Mouse (Mus musculus) liver, embryonic 14.5 days (tissue): ENCODE measurements around the gene Stx11. TPM values are rescaled to one million over a fixed set of nuclear protein-coding genes. Genes with fewer than 3 reads are reported as not detected.

ENCODE experiments used
- ATAC-seq: fragments of 200-750 bp; cut with Nextera tagmentation; 2 replicates; pipeline ENCODE4 v1.8.0; 2017; ENCODE audit warnings: moderate number of reproducible peaks, mild to moderate bottlenecking, moderate library complexity; ENCODE audit not compliant: insufficient read depth
- DNase-seq, 3 experiments: peaks; one replicate each; pipeline ENCODE4 v3.0.0-alpha.2; 2012 to 2013; ENCODE audit warnings: low read depth in 3 of 3, low spot score in 3 of 3
- H3K27ac ChIP-seq: fragments of 300-500 bp; sonication (generic); 2 replicates; pipeline ENCODE4 v1.5.1; 2014; ENCODE audit warnings: moderate library complexity, mild to moderate bottlenecking, control low read depth, inconsistent platforms
- H3K27me3 ChIP-seq: fragments of 300-500 bp; sonication (generic); 2 replicates; pipeline ENCODE4 v1.6.1; 2014; ENCODE audit warnings: mild to moderate bottlenecking, low read length, moderate library complexity; ENCODE audit not compliant: control insufficient read depth, insufficient read depth
- H3K36me3 ChIP-seq: fragments of 300-500 bp; sonication (generic); replicated peaks from 2 replicates; pipeline ENCODE4 v1.6.1; 2014; ENCODE audit warnings: low read depth; ENCODE audit not compliant: control insufficient read depth, insufficient read depth
- H3K4me1 ChIP-seq, 2 experiments: fragments of 200-500 bp in 1 of 2; fragments of 300-500 bp in 1 of 2; sonication (generic) in 1 of 2; replicated peaks; 2 replicates each; pipeline ENCODE4 v1.6.1; 2012 to 2014; ENCODE audit warnings: antibody characterized with exemption in 1 of 2, inconsistent platforms in 1 of 2, low read length in 1 of 2; ENCODE audit not compliant: control insufficient read depth in 2 of 2, insufficient read depth in 2 of 2
- H3K4me2 ChIP-seq: fragments of 300-500 bp; sonication (generic); 2 replicates; pipeline ENCODE4 v1.6.1; 2014; ENCODE audit warnings: low read depth, mild to moderate bottlenecking, control low read depth, moderate library complexity
- H3K4me3 ChIP-seq, 2 experiments: fragments of 200-500 bp in 1 of 2; fragments of 300-500 bp in 1 of 2; sonication (generic) in 1 of 2; 2 replicates each; pipeline ENCODE4 v1.5.1; 2012 to 2014; ENCODE audit warnings: low read depth in 2 of 2, low read length in 2 of 2, mild to moderate bottlenecking in 2 of 2, control low read depth in 1 of 2, inconsistent platforms in 1 of 2, moderate library complexity in 1 of 2; ENCODE audit not compliant: insufficient read depth in 1 of 2
- H3K9ac ChIP-seq: fragments of 300-500 bp; sonication (generic); replicated peaks from 2 replicates; pipeline ENCODE4 v1.6.1; 2014; ENCODE audit warnings: mild to moderate bottlenecking, control low read depth, moderate library complexity
- H3K9me3 ChIP-seq: fragments of 300-500 bp; sonication (generic); 2 replicates; pipeline ENCODE4 v1.6.1; 2016; ENCODE audit warnings: low read length, mixed read lengths; ENCODE audit not compliant: control insufficient read depth
- CTCF ChIP-seq: IDR thresholded peaks from 2 replicates; pipeline ENCODE4 v1.5.1; 2016; ENCODE audit warnings: antibody characterized with exemption, low read depth, control low read depth
- EP300 ChIP-seq: IDR thresholded peaks from 2 replicates; pipeline ENCODE4 v1.6.1; 2016; ENCODE audit warnings: antibody characterized with exemption, low read depth
- WGBS: fragments of 180-500 bp; shearing (Covaris S2); extraction: QIAGEN DNeasy Blood & Tissue Kit; methylation state at CpG from one replicate; pipeline ENCODE4 v1.1.7; 2014; ENCODE audit not compliant: insufficient replicate concordance; 5-methylcytosine and 5-hydroxymethylcytosine counted together
- polyA plus RNA-seq, 2 experiments: library from polyadenylated mRNA; depleted of rRNA in 1 of 2; stranded (reverse) in 1 of 2; unstranded in 1 of 2; fragments of >200 nt; fragmentation: Nextera tagmentation in 1 of 2; extraction: Ambion mirVana in 1 of 2; gene quantifications; 2 replicates each; pipeline versions ENCODE4 v1.2.1 to v1.2.3; 2012 to 2014

The Stx11 gene
- polyA plus RNA-seq, 2 experiments: 5.7 to 13.1 TPM

DNA sequence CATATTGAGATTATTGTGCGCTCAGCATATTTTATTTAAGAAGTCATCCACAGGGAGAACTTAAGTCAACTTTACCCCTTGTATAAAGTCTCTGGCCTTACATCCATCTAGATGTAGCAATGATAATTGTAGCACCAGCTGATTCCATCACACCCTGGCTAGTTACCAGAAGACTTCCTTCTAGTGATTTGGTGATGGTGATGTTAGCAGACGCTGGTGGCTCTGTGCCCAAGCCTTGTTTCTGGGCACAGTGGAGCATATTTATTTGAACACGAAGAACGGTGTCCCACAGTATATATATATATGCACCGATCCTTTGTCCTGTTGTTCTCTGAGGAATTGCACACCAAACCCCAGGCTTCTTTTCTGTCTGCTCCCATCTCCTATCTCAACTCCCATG lies 64.2 kb downstream of the Stx11 start:
- H3K4me3 ChIP-seq: no peak overlapping the region
- TF ChIP-seq EP300 (no peak), CTCF (no peak)
- no peaks in the 10 kb centered on the region for H3K27me3 ChIP-seq
- no peaks in the 10 kb centered on the region for H3K36me3 ChIP-seq
- no peaks in the 10 kb centered on the region for H3K9me3 ChIP-seq
- no peaks in the 10 kb centered on the region for H3K4me1 ChIP-seq
- no peak overlapping the region for H3K27ac ChIP-seq
- 68% methylated on average over 5 of the region's 5 CpGs for WGBS
- H3K4me2 ChIP-seq: no peak overlapping the region
- H3K9ac ChIP-seq: no peak overlapping the region
- DNase-seq: no peak
- no peak for ATAC-seq

- Histone ChIP-seq H3K4me3 (no peak overlapping the region), H3K27me3 (no peaks in the 10 kb centered on the region), H3K9ac (no peak overlapping the region), H3K4me1 (no peaks in the 10 kb centered on the region), H3K36me3 (no peaks in the 10 kb centered on the region), H3K4me2 (no peak overlapping the region), H3K27ac (no peak overlapping the region), H3K9me3 (no peaks in the 10 kb centered on the region)
- no peak for ATAC-seq
- 88% methylated on average over 3 of the region's 3 CpGs for WGBS
- TF ChIP-seq CTCF (no peak), EP300 (no peak)
- DNase-seq: no peak
Measured at GRCm38 (mm10) chr10:12893339-12893738, 70.8 kb downstream of the Stx11 start.

DNA sequence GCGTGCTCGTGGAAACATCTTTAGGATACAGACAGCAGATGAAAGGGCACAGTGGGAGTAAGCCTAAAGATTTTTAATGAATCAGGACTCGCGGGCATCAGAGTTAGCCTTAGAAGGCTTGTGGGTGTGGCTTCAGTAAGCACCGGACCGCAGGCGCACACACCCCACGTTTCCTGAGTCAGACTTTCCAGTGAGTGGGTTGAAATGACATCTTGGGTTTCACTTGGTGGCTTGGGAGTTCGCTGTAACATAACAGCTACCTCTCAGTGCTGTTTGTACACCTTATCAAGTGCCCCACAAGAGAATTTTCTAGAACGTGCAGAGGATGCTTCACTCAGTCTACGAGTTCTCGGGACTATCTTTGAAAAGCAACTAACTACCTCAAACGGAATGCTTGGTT lies 75.7 kb downstream of the Stx11 start:
- TF ChIP-seq EP300: no peak
- TF ChIP-seq CTCF: no peak
- no peak for ATAC-seq
- H3K27ac ChIP-seq: no peak overlapping the region
- H3K36me3 ChIP-seq: no peaks in the 10 kb centered on the region
- H3K9me3 ChIP-seq: no peaks in the 10 kb centered on the region
- 50% methylated on average over 13 of the region's 13 CpGs for WGBS
- no peaks in the 10 kb centered on the region for H3K4me1 ChIP-seq
- H3K4me3 ChIP-seq: no peak overlapping the region
- H3K9ac ChIP-seq: no peak overlapping the region
- no peak overlapping the region for H3K4me2 ChIP-seq
- no peaks in the 10 kb centered on the region for H3K27me3 ChIP-seq
- DNase-seq: no peak

Other genes with a start within 250 kb of the Stx11 start
- 1.9 and 2.7 TPM in 2 replicates for gene Utrn, start 94.9 kb downstream of the Stx11 start, polyA plus RNA-seq (2012; rRNA removed)
- gene Utrn, start 94.9 kb downstream of the Stx11 start, polyA plus RNA-seq (2014; fragmentation: Nextera tagmentation; extraction: Ambion mirVana): 4.4 and 6.0 TPM in 2 replicates
- gene Sf3b5, start 41.0 kb upstream of the Stx11 start, polyA plus RNA-seq (2012; rRNA removed): 22.5 and 27.8 TPM in 2 replicates
- gene Sf3b5, start 41.0 kb upstream of the Stx11 start, polyA plus RNA-seq (2014; fragmentation: Nextera tagmentation; extraction: Ambion mirVana): 23.1 and 24.9 TPM in 2 replicates
- gene Plagl1, start 96.2 kb upstream of the Stx11 start, polyA plus RNA-seq (2012; rRNA removed): 41.0 and 47.0 TPM in 2 replicates
- gene Plagl1, start 96.2 kb upstream of the Stx11 start, polyA plus RNA-seq (2014; fragmentation: Nextera tagmentation; extraction: Ambion mirVana): 26.3 and 27.5 TPM in 2 replicates
- gene Zc2hc1b, start 213.7 kb upstream of the Stx11 start, polyA plus RNA-seq (2012; rRNA removed): not detected in 2 replicates
- not detected in 2 replicates for gene Zc2hc1b, start 213.7 kb upstream of the Stx11 start, polyA plus RNA-seq (2014; fragmentation: Nextera tagmentation; extraction: Ambion mirVana)
- gene Ltv1, start 228.9 kb upstream of the Stx11 start, polyA plus RNA-seq (2012; rRNA removed): 12.8 and 18.5 TPM in 2 replicates
- gene Ltv1, start 228.9 kb upstream of the Stx11 start, polyA plus RNA-seq (2014; fragmentation: Nextera tagmentation; extraction: Ambion mirVana): 29.6 and 32.6 TPM in 2 replicates